Mouse (Mus musculus) CH12.LX (cell line): ENCODE data around the gene Eml6. TPM values are rescaled to one million over a fixed set of nuclear protein-coding genes. Genes with fewer than 3 reads are reported as not detected.
A peak's percentile ranks its signal among the peaks of the same experiment; 100 is the strongest.

Experiments
- E2F4 ChIP-seq: IDR thresholded peaks from 2 replicates; pipeline ENCODE4 v1.6.1; 2011; ENCODE audit warnings: low read depth, low read length, improper control_type of control experiment; ENCODE audit not compliant: insufficient replicate concordance
- ETS1 ChIP-seq: conservative IDR thresholded peaks from 2 replicates; pipeline ENCODE4 v1.6.1; 2012; ENCODE audit warnings: low read depth, mild to moderate bottlenecking, inconsistent platforms, low read length, improper control_type of control experiment, moderate library complexity
- GABPA ChIP-seq: IDR thresholded peaks from 2 replicates; pipeline ENCODE4 v1.6.1; 2012; ENCODE audit warnings: low read depth, low read length, improper control_type of control experiment, inconsistent platforms; ENCODE audit not compliant: insufficient replicate concordance
- HCFC1 ChIP-seq: IDR thresholded peaks from 2 replicates; pipeline ENCODE4 v1.6.1; 2012; ENCODE audit warnings: low read depth, mild to moderate bottlenecking, inconsistent platforms, low read length, improper control_type of control experiment
- JUND ChIP-seq: conservative IDR thresholded peaks from 2 replicates; pipeline ENCODE4 v1.6.1; 2011; ENCODE audit warnings: low read depth, low read length, improper control_type of control experiment
- MAX ChIP-seq: IDR thresholded peaks from 2 replicates; pipeline ENCODE4 v1.6.1; 2011; ENCODE audit warnings: low read length, improper control_type of control experiment
- MXI1 ChIP-seq: IDR thresholded peaks from 2 replicates; pipeline ENCODE4 v1.6.1; 2011; ENCODE audit warnings: mild to moderate bottlenecking, low read depth, low read length, improper control_type of control experiment
- POLR2A ChIP-seq: IDR thresholded peaks from 2 replicates; pipeline ENCODE4 v1.6.1; 2011; ENCODE audit warnings: low read depth, mild to moderate bottlenecking, improper control_type of control experiment, low read length
- USF2 ChIP-seq: conservative IDR thresholded peaks from 2 replicates; pipeline ENCODE4 v1.6.1; 2011; ENCODE audit warnings: low read depth, low read length, improper control_type of control experiment
- ZNF384 ChIP-seq: IDR thresholded peaks from 2 replicates; pipeline ENCODE4 v1.6.1; 2012; ENCODE audit warnings: low read depth, low read length, improper control_type of control experiment, inconsistent platforms
- polyA plus RNA-seq: library from polyadenylated mRNA; unstranded; fragments of >175 nt; gene quantifications from 2 replicates; pipeline ENCODE4 v1.2.1, GENCODE M21; 2012; ENCODE audit warnings: low read depth; ENCODE audit not compliant: insufficient read length
- total RNA-seq, 2 experiments: library from RNA; depleted of rRNA; stranded (reverse); fragments of 300-350 nt in 1 of 2; fragments of >200 nt in 1 of 2; gene quantifications; 2 replicates each; pipeline ENCODE4 v1.2.3; 2012 to 2014

Eml6 gene
- total and polyA plus RNA-seq, 3 experiments, result 3.1 to 3.7 (median 3.2) TPM

DNA sequence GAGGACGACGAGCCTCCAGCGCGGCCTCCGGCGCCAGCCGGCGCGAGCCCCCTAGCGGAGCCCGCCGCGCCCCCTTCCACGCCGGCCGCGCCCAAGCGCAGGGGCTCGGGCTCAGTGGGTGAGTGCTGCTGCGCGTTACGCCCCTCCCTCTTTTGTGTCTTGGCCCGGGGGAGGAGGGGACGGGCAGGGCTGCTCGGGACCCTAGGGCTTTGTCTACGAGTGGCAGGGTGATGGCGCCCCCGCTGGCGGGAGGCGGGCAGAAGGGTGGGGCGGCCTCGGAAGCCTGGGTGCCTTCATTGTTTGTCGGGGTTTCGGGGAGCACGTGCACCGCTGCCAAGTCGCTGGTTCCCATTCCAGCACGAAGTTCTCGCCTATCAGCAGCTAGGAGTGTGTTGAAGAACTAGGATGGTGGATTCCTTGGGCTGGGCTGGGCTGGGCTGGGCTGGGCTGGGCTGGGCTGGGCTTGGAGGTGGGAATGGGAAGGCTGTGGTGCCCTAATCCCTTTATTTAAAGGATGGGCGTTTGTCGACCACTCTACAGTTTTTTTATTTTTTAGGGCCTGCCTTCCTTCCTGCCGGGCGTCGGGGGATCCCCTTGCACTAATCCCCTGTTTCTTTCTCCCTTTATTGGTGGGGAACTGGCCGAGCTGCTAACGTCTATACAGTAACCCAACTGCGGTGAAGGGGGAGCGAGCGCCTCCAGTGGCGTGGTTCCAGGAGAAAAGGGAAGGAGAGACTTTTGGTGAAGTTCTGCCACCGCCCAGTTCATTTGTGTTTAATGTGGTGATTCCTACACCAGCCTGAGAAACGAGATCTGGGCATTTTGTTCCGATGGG, 332.0 kb downstream of the Eml6 start (continued):
- TF ChIP-seq ZNF384 (peak; percentile 20; the same call in 1 of the 2 replicates), POLR2A (peak; percentile 55), E2F4 (no peak), HCFC1 (no peak; the same call in 1 of the 2 replicates), MAX (peak; percentile 92), ETS1 (no peak; the same call in 1 of the 2 replicates), MXI1 (peak; percentile 92), GABPA (no peak), USF2 (no peak), JUND (no peak)

Other genes starting within 250 kb of the Eml6 start
- gene 4931440F15Rik, start 200.4 kb downstream of the Eml6 start, total RNA-seq (2012; rRNA removed), result 0.04 TPM in 1 of 2 replicates, not detected in the other
- gene 4931440F15Rik, start 200.4 kb downstream of the Eml6 start, total RNA-seq (2014; rRNA removed), result not detected in 2 replicates
- 0.08 TPM in 1 of 2 replicates, not detected in the other for gene 4931440F15Rik, start 200.4 kb downstream of the Eml6 start, polyA plus RNA-seq
- gene Sptbn1, start 242.1 kb upstream of the Eml6 start, total RNA-seq (2012; rRNA removed), result 42.1 and 43.7 TPM in 2 replicates
- gene Sptbn1, start 242.1 kb upstream of the Eml6 start, total RNA-seq (2014; rRNA removed), result 36.5 and 38.2 TPM in 2 replicates
- 52.0 and 54.7 TPM in 2 replicates for gene Sptbn1, start 242.1 kb upstream of the Eml6 start, polyA plus RNA-seq